Mouse (Mus musculus): ENCODE data around the gene Csmd2. TPM values are rescaled to one million over a fixed set of nuclear protein-coding genes. Genes with fewer than 3 reads are reported as not detected.
"Not testable (repeated sequence)": the region's sequence is repeated elsewhere in the genome, so short reads cannot be mapped to it uniquely, and the experiment has no call there.

The Csmd2 gene
- polyA plus RNA-seq, 1 experiment from 2014 or later: 0.03 TPM

GRCm38 (mm10) chr4:128492055-128492454 is 504.4 kb downstream of the Csmd2 start:
- Histone ChIP-seq H3K9ac (no peak overlapping the region), H3K27me3 (no peaks in the 10 kb centered on the region), H3K36me3 (replicated peaks) (no peaks in the 10 kb centered on the region), H3K4me1 (replicated peaks) (no peaks in the 10 kb centered on the region), H3K27ac (replicated peaks) (no peak overlapping the region), H3K4me2 (no peak overlapping the region), H3K4me3 (replicated peaks) (no peak overlapping the region), H3K9me3 (replicated peaks) (no peaks in the 10 kb centered on the region)
- no peak for ATAC-seq (ENCODE audit: insufficient read depth)
- 69% methylated on average over 8 of the region's 8 CpGs for WGBS (ENCODE audit: insufficient replicate concordance)

- Histone ChIP-seq H3K4me1 (replicated peaks) (no peaks in the 10 kb centered on the region), H3K36me3 (replicated peaks) (no peaks in the 10 kb centered on the region), H3K9me3 (replicated peaks) (no peaks in the 10 kb centered on the region), H3K9ac (no peak overlapping the region), H3K27me3 (no peaks in the 10 kb centered on the region), H3K4me3 (replicated peaks) (no peak overlapping the region), H3K27ac (replicated peaks) (no peak overlapping the region), H3K4me2 (no peak overlapping the region)
- ATAC-seq (ENCODE audit: insufficient read depth): no peak
- WGBS (ENCODE audit: insufficient replicate concordance): 63% methylated on average over 2 of the region's 2 CpGs
These were observed 512.3 kb downstream of the Csmd2 start for GRCm38 (mm10) chr4:128499980-128500379.

DNA sequence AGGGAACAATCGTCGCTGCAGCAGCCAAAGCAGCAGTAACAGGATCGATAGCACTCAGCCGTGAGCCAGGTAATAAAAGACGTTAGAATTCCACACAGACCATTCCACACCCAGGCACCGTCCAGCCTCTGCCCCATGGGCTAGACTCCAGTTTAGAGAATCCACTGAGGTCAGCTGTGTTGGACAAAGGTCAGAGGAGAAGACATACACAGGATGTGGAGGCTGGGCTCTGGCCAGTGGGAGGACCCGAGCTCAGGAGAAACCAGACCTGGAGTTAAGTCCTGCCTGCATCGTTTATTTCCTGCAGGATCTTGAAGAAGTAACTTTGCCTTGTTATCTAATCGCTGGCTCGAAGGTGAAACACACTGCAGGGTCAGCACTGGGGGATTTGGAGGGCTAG is 519.2 kb downstream of the Csmd2 start:
- Histone ChIP-seq H3K36me3 (replicated peaks) (no peaks in the 10 kb centered on the region), H3K27ac (replicated peaks) (no peak overlapping the region), H3K4me1 (replicated peaks) (no peaks in the 10 kb centered on the region), H3K4me2 (no peak overlapping the region), H3K4me3 (replicated peaks) (no peak overlapping the region), H3K27me3 (no peaks in the 10 kb centered on the region), H3K9me3 (replicated peaks) (no peaks in the 10 kb centered on the region), H3K9ac (no peak overlapping the region)
- no peak for ATAC-seq (ENCODE audit: insufficient read depth)
- WGBS (ENCODE audit: insufficient replicate concordance): 42% methylated on average over 10 of the region's 10 CpGs

DNA sequence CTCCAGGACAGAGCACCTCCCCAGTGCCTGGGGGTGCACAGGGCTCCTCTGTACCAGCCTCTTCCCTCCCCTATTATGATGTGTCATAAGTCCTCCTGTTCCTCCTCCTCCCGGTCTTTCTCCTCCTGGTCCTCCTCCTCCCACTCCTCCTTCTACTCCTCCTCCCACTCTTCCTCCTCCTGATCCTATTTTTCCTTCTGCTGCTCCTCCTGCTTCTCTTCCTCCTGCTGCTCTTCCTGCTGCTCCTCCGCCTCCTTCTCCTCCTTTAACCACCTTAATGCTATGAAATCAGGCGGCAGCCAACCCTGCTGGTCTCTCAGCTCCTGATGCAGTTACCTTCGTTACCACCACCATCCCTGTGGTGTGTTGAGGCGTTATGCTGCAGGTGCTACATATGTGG is 522.2 kb downstream of the Csmd2 start:
- H3K4me3 ChIP-seq (replicated peaks): no peak overlapping the region
- H3K4me1 ChIP-seq (replicated peaks): no peaks in the 10 kb centered on the region
- no peaks in the 10 kb centered on the region for H3K27me3 ChIP-seq
- H3K4me2 ChIP-seq: no peak overlapping the region
- H3K27ac ChIP-seq (replicated peaks): no peak overlapping the region
- no peak for ATAC-seq (ENCODE audit: insufficient read depth)
- H3K36me3 ChIP-seq (replicated peaks): no peaks in the 10 kb centered on the region
- 48% methylated on average over 5 of the region's 5 CpGs for WGBS (ENCODE audit: insufficient replicate concordance)
- H3K9ac ChIP-seq: no peak overlapping the region
- H3K9me3 ChIP-seq (replicated peaks): no peaks in the 10 kb centered on the region

- Histone ChIP-seq H3K4me2 (no peak overlapping the region), H3K9me3 (replicated peaks) (no peaks in the 10 kb centered on the region), H3K36me3 (replicated peaks) (no peaks in the 10 kb centered on the region), H3K27ac (replicated peaks) (no peak overlapping the region), H3K4me3 (replicated peaks) (no peak overlapping the region), H3K4me1 (replicated peaks) (no peaks in the 10 kb centered on the region), H3K9ac (no peak overlapping the region), H3K27me3 (no peaks in the 10 kb centered on the region)
- no peak for ATAC-seq (ENCODE audit: insufficient read depth)
- WGBS (ENCODE audit: insufficient replicate concordance): 58% methylated on average over 5 of the region's 5 CpGs
These were observed 526.8 kb downstream of the Csmd2 start for GRCm38 (mm10) chr4:128514496-128514895.

DNA sequence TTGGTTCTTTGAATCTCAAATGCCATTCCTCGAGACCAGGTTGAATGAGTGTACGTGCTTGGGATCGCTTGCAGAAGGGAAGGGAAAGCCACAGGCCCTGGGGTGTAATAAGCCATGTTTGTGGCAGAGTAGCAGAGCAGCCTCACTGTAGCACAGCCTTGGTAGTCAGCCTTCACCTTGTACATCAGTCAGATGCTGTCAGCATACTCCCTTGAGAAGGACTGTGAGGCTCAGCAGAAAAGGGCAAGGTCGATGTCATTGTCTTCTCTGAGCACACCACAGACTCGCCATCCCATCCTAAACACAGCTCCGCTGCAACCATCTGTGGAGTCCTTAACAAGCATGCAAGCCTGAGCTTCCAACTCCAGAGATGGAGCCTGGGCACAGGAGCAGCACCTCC is 533.6 kb downstream of the Csmd2 start:
- WGBS (ENCODE audit: insufficient replicate concordance): 53% methylated on average over 6 of the region's 6 CpGs
- no peaks in the 10 kb centered on the region for H3K27me3 ChIP-seq

GRCm38 (mm10) chr4:128543378-128543777 is 555.7 kb downstream of the Csmd2 start:
- H3K9ac ChIP-seq: no peak overlapping the region
- no peaks in the 10 kb centered on the region for H3K27me3 ChIP-seq
- no peak for ATAC-seq (ENCODE audit: insufficient read depth)
- H3K27ac ChIP-seq (replicated peaks): no peak overlapping the region
- no peak overlapping the region for H3K4me3 ChIP-seq (replicated peaks)
- no peaks in the 10 kb centered on the region for H3K4me1 ChIP-seq (replicated peaks)
- H3K9me3 ChIP-seq (replicated peaks): no peaks in the 10 kb centered on the region
- no peaks in the 10 kb centered on the region for H3K36me3 ChIP-seq (replicated peaks)
- no peak overlapping the region for H3K4me2 ChIP-seq
- WGBS (ENCODE audit: insufficient replicate concordance): 26% methylated on average over 2 of the region's 2 CpGs

More for the DNA sequence above, 533.6 kb downstream of the Csmd2 start:
- Histone ChIP-seq H3K36me3 (replicated peaks) (no peaks in the 10 kb centered on the region), H3K4me1 (replicated peaks) (no peaks in the 10 kb centered on the region), H3K9me3 (replicated peaks) (no peaks in the 10 kb centered on the region), H3K9ac (no peak overlapping the region), H3K4me2 (no peak overlapping the region), H3K27ac (replicated peaks) (no peak overlapping the region), H3K4me3 (replicated peaks) (no peak overlapping the region)
- no peak for ATAC-seq (ENCODE audit: insufficient read depth)

- H3K9ac ChIP-seq; H3K36me3 ChIP-seq (replicated peaks); H3K27ac ChIP-seq (replicated peaks); H3K4me2 ChIP-seq; H3K4me3 ChIP-seq (replicated peaks); H3K4me1 ChIP-seq (replicated peaks); H3K9me3 ChIP-seq (replicated peaks); ATAC-seq (ENCODE audit: insufficient read depth); H3K27me3 ChIP-seq: not testable (repeated sequence)
- WGBS (ENCODE audit: insufficient replicate concordance): 46% methylated on average over 2 of the region's 2 CpGs
These were observed 556.4 kb downstream of the Csmd2 start for GRCm38 (mm10) chr4:128543956-128544486.

DNA sequence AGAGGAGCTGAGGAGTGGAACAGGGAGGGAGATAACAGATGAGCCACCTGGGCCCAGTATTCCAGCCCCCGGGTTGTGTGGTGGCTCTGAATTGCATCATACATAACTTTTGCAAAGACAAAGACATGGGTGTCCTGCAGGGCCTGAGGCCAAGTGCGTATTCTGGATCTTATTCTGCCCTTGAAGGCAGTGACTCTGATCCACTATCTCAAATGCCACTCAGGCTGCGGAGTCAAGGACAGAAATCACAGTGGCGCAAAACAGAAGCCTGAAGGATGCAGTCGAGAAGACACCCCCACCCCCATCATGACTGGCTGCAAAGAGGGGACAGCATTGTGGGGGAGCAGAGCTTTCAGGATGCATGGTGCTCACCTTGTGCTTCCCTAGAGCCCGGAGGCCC is 563.1 kb downstream of the Csmd2 start:
- ATAC-seq (ENCODE audit: insufficient read depth): no peak

GRCm38 (mm10) chr4:128554198-128554597 is 566.5 kb downstream of the Csmd2 start:
- no peak for ATAC-seq (ENCODE audit: insufficient read depth)
- no peak overlapping the region for H3K9ac ChIP-seq
- no peaks in the 10 kb centered on the region for H3K36me3 ChIP-seq (replicated peaks)
- WGBS (ENCODE audit: insufficient replicate concordance): 78% methylated on average over 2 of the region's 2 CpGs
- no peak overlapping the region for H3K4me3 ChIP-seq (replicated peaks)
- no peaks in the 10 kb centered on the region for H3K9me3 ChIP-seq (replicated peaks)
- no peak overlapping the region for H3K27ac ChIP-seq (replicated peaks)
- H3K4me2 ChIP-seq: no peak overlapping the region
- H3K4me1 ChIP-seq (replicated peaks): no peaks in the 10 kb centered on the region
- no peaks in the 10 kb centered on the region for H3K27me3 ChIP-seq

More for the DNA sequence above, 563.1 kb downstream of the Csmd2 start:
- WGBS (ENCODE audit: insufficient replicate concordance): 67% methylated on average over 6 of the region's 6 CpGs
- no peaks in the 10 kb centered on the region for H3K9me3 ChIP-seq (replicated peaks)
- H3K36me3 ChIP-seq (replicated peaks): no peaks in the 10 kb centered on the region
- H3K27me3 ChIP-seq: no peaks in the 10 kb centered on the region
- H3K4me1 ChIP-seq (replicated peaks): no peaks in the 10 kb centered on the region
- H3K4me2 ChIP-seq: no peak overlapping the region
- no peak overlapping the region for H3K4me3 ChIP-seq (replicated peaks)
- no peak overlapping the region for H3K27ac ChIP-seq (replicated peaks)
- no peak overlapping the region for H3K9ac ChIP-seq

- ATAC-seq (ENCODE audit: insufficient read depth): no peak
- H3K27ac ChIP-seq (replicated peaks): no peak overlapping the region
- no peak overlapping the region for H3K4me2 ChIP-seq
- H3K27me3 ChIP-seq: no peaks in the 10 kb centered on the region
- H3K9ac ChIP-seq: no peak overlapping the region
- no peaks in the 10 kb centered on the region for H3K36me3 ChIP-seq (replicated peaks)
- 67% methylated on average over 3 of the region's 3 CpGs for WGBS (ENCODE audit: insufficient replicate concordance)
- no peaks in the 10 kb centered on the region for H3K4me1 ChIP-seq (replicated peaks)
- H3K9me3 ChIP-seq (replicated peaks): no peaks in the 10 kb centered on the region
- H3K4me3 ChIP-seq (replicated peaks): no peak overlapping the region
These were observed 572.7 kb downstream of the Csmd2 start for GRCm38 (mm10) chr4:128560327-128560726.

- H3K4me3 ChIP-seq (replicated peaks): no peak overlapping the region
- H3K27ac ChIP-seq (replicated peaks): no peak overlapping the region
- H3K9me3 ChIP-seq (replicated peaks): no peaks in the 10 kb centered on the region
- no peaks in the 10 kb centered on the region for H3K36me3 ChIP-seq (replicated peaks)
- no peak for ATAC-seq (ENCODE audit: insufficient read depth)
- WGBS (ENCODE audit: insufficient replicate concordance): 74% methylated on average over 4 of the region's 4 CpGs
- H3K4me2 ChIP-seq: no peak overlapping the region
- H3K4me1 ChIP-seq (replicated peaks): no peaks in the 10 kb centered on the region
- no peak overlapping the region for H3K9ac ChIP-seq
- no peaks in the 10 kb centered on the region for H3K27me3 ChIP-seq
These were observed 588.2 kb downstream of the Csmd2 start for GRCm38 (mm10) chr4:128575811-128576210.

Data from liver, embryonic 15.5 days (tissue).